Mouse (Mus musculus) left cerebral cortex, adult 2 months (tissue): ENCODE measurements at regions not wholly inside any gene's neighbourhood (a gene's known extent, or its start where the extent isn't known, plus 50 kb on each side); places are given as distances from the start of the nearest gene placed in this dataset.

Source experiments
- DNase-seq, 2 experiments: peaks; one replicate each; pipeline ENCODE4 v3.0.0; 2021 to 2022; ENCODE audit warnings: low spot score in 2 of 2, mixed read lengths in 1 of 2; ENCODE audit errors: extremely low spot score in 1 of 2
- H3K27ac ChIP-seq: fragments of 200-600 bp; 2 replicates; pipeline ENCODE4 v1.8.1; 2022
- H3K4me3 ChIP-seq: fragments of 200-600 bp; 2 replicates; pipeline ENCODE4 v1.8.1; 2022
- CTCF ChIP-seq: fragments of 200-600 bp; IDR thresholded peaks from 2 replicates; pipeline ENCODE4 v1.8.1; 2022; ENCODE audit warnings: antibody characterized with exemption, mild to moderate bottlenecking, moderate library complexity
- intact Hi-C: fragments of 180-260 bp; cut with DNase I; formaldehyde crosslinking; loops from one replicate; pipeline ENCODE4 v1.15.1; 2025

- intact Hi-C loops, result loop anchor here (5.0 kb wide), 1 partner anchor 491 kb away; no protein-coding TSS in a partner anchor
- Histone ChIP-seq H3K4me3 (no peak overlapping the region), H3K27ac (no peak overlapping the region)
- DNase-seq, result no peak
- peak; percentile 51 for TF ChIP-seq CTCF
Observed at GRCm38 (mm10) chr17:51971444-51971843, 138.4 kb upstream of the Satb1 start.

DNA sequence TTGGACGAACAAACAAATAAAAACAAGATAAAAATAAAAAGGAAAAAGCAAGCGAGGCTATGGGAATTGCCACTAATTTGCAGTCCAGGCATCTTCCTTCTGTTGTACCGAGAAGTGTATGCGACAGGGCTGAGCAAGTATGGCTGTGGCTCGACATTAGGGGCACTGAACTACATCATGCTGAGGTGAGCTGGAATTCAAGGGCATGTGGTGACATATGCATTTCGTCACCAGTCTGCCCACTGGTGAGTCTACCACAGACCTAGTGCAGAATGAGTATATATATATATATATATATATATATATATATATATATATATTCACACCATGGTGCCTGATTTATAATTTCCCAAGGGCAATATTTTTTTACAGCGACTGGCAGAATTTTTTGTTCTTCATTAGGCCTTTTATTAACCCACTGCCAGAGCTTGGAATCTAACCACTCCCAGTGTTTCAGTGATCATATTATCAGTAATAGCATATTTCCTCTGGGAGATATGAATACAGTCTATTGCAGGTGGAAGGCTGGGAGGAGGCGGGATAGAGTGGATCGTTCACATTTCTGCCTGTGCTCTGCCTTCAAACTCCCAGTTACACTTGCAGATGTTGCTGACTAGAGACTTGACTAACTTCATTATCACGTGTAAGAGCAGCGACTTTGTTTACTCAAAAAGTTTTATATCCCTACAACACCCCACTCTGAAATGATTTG lies 133.6 kb upstream of the Satb1 start:
- TF ChIP-seq CTCF, result no peak
- intact Hi-C loops, result no loop called here
- no peak for DNase-seq
- Histone ChIP-seq H3K27ac (no peak overlapping the region), H3K4me3 (no peak overlapping the region)

DNA sequence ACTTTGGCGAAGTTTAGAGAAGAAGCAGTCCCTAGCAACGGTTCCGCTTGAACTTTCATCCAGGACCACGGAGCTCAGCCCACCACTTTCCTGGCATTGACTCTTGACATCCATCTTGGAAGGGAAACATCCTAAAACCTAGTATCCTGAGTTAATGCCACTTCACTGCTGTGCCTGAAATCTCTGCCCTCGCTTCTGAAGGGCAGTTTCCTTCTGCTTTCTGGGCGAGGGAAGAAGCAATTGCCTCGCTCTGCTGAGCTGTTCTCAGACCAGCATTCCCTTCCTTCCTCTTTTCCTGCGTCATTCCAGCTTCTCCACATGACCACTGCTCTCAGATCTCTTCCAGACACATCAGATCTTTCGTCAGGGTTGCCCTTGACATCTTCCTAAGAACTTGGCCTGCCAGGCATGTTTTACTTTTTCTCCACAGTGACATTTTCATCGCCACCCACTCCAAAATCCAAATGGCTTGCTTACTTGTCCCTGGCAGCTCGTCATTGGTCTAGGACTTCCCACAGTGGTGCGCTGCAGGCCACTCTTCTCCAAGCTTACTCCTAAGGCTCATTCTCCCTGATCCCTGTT lies 129.5 kb upstream of the Satb1 start:
- DNase-seq, result no peak
- H3K27ac ChIP-seq, result no peak overlapping the region
- intact Hi-C loops, result loop anchor here (5.0 kb wide), 1 partner anchor 130 kb away; the partner anchor contains the start of gene Satb1
- no peak for TF ChIP-seq CTCF
- no peak overlapping the region for H3K4me3 ChIP-seq

DNA sequence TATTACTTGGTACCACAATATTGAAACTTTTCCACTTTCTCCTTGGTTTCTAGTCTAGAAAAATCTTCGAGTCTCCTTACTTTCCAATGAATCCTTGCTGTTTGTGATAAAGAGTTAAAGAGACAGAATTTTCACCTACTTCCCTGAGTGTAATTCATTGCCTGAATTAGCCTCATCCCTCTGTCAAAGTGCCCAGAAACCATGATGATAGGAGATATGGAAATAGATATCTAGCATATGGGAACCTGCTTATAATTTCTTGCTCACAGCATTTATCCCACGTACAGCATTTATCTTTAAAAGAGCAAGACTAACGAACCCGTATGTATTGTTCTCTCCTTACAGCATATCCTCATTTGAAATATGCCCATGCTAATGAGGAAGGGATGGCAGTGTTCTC lies 128.2 kb upstream of the Satb1 start:
- DNase-seq, result no peak
- Histone ChIP-seq H3K4me3 (no peak overlapping the region), H3K27ac (peak overlapping the region; percentile 40; the same call in 1 of the 2 replicates)
- no peak for TF ChIP-seq CTCF
- intact Hi-C loops, result loop anchor here (5.0 kb wide), 1 partner anchor 129 kb away; the partner anchor contains the start of gene Satb1

DNA sequence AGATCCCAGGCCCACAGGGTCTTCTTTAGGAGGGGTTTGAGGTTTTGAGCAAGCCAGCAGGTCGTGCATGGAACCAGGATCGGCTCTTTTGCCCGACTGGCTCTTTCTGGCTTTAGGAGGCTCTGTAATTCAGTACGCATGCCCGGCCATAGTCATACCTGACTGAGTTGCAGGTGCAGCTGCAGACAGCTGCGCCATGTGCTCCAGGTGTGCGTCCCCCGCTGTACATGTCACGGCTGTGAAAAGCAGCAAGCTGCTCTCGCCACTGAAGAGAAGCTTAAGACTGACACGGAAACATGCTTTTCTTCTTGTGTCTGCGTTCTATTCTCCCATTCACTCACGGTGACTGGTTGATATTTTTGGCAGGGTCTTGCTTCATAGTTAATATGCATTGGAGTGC lies 123.2 kb upstream of the Satb1 start:
- H3K27ac ChIP-seq, result no peak overlapping the region
- H3K4me3 ChIP-seq, result no peak overlapping the region
- no peak for TF ChIP-seq CTCF
- DNase-seq, result no peak
- intact Hi-C loops, result no loop called here

GRCm38 (mm10) chr17:51937707-51938106 lies 104.6 kb upstream of the Satb1 start:
- DNase-seq, result no peak
- Histone ChIP-seq H3K27ac (no peak overlapping the region), H3K4me3 (no peak overlapping the region)
- intact Hi-C loops, result no loop called here
- TF ChIP-seq CTCF, result no peak

DNA sequence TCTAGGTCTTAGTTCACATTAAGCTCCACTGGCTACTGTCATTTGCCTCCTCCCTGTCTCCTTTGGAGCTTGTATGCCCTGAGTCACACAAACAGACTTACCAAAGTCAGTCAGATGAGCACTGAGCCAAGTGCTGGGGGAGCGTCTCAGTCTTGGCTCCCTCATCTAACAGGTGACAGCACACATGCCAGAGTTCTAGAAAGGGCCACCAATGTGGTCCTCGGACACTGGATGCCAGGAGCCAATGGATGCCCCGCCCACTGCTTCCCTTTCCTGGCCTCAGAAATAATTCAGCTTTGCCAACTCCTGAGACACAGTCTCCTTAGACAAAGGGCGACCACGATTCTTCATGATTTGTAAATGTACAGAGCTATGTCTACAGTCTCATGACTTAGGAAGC lies 103.0 kb upstream of the Satb1 start:
- no peak overlapping the region for H3K27ac ChIP-seq
- no peak for TF ChIP-seq CTCF
- H3K4me3 ChIP-seq, result no peak overlapping the region
- intact Hi-C loops, result no loop called here
- no peak for DNase-seq

DNA sequence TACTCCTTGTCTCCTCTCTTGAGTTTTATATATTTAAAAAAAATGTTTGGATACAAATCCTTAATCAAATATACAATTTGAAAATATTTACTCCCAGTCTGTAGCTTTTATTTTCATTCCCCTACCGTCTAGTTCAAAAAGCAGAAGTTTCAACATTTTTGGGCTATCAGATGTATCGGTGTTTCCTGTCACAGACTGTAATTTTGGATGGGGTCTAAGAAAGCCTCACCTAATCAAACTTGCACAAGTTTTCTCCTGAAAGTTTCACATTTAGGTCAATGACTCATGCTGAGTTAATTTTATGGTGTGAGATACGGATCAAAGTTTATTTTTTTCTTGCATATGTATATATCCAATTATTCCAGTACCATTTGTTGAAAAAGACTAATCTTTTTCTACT lies 93.3 kb upstream of the Satb1 start:
- no peak overlapping the region for H3K4me3 ChIP-seq
- no peak for DNase-seq
- no peak overlapping the region for H3K27ac ChIP-seq
- intact Hi-C loops, result no loop called here
- TF ChIP-seq CTCF, result no peak

DNA sequence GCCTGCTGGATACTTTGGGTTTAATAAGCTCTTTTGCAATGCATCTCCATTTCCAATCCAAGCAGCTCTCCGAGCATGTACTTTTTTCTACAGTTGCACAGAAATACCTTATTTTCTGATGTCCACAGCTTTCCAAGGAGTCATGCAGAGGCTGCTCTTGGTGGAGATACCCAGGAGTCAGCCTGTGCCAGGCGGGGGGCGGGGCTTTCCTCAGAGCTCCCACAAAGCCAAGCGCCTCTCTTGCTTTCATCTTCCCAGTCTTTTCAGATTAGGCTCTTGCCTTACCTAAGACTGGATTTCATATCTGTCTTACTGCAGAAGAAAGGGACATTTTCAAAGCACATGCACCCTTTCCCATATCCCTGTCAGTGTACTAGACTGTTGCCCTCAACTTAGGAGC lies 73.9 kb upstream of the Satb1 start:
- Histone ChIP-seq H3K4me3 (no peak overlapping the region), H3K27ac (no peak overlapping the region)
- intact Hi-C loops, result no loop called here
- no peak for DNase-seq
- no peak for TF ChIP-seq CTCF

- intact Hi-C loops, result no loop called here
- no peak overlapping the region for H3K4me3 ChIP-seq
- DNase-seq, result no peak
- no peak for TF ChIP-seq CTCF
- H3K27ac ChIP-seq, result no peak overlapping the region
Observed at GRCm38 (mm10) chr17:51906418-51906817, 73.3 kb upstream of the Satb1 start.

DNA sequence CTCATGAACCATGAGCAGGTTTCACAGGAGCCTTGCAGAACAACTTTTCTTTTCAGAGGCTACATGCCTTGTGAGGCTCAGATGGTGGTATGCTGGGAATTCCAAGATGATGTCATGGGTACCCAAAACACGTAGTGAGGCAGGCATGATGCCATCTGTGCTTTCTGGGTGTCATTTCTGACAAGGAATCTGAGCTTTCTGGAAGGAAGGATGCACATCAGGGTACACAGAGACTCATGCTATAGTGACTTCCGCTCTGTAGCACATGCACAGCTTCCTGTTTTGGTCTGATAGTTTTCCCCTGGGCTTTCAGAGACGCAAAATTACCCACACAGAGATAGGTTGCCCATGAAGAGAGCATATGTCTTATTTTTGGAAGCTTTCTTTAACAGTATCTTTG lies 70.8 kb upstream of the Satb1 start:
- no peak overlapping the region for H3K4me3 ChIP-seq
- intact Hi-C loops, result no loop called here
- no peak for DNase-seq
- no peak for TF ChIP-seq CTCF
- no peak overlapping the region for H3K27ac ChIP-seq

- no peak for TF ChIP-seq CTCF
- DNase-seq, result no peak
- intact Hi-C loops, result no loop called here
- Histone ChIP-seq H3K4me3 (no peak overlapping the region), H3K27ac (no peak overlapping the region)
Observed at GRCm38 (mm10) chr17:51899376-51899775, 66.3 kb upstream of the Satb1 start.

DNA sequence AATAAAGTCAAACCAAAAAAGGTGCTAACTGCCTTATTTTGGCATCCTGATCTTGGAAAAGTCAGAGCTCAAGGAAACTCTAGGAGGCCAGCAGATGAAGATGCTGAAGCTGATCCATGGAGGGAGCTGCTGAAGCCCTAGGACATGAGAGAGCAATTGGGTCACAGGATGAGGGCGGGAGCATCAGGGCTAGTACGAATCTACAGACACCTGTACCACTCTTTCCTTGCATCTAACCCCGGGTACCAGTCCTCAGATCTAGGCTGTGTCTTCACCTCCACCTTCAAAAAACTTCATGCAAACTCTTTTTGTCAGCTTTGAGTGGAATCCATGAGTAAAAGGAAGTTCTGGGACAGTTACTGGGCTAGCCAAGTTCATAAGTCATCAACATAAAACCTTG lies 63.1 kb upstream of the Satb1 start:
- Histone ChIP-seq H3K4me3 (no peak overlapping the region), H3K27ac (no peak overlapping the region)
- TF ChIP-seq CTCF, result no peak
- no peak for DNase-seq
- intact Hi-C loops, result no loop called here
